Mouse (Mus musculus) heart, postnatal 4 days (tissue): ENCODE measurements around the gene Zfp366. TPM values are rescaled to one million over a fixed set of nuclear protein-coding genes. Genes with fewer than 3 reads are reported as not detected.

Experiments
- total RNA-seq, 2 experiments: library from RNA; stranded (reverse); gene quantifications; 2 replicates each; pipeline ENCODE4 v1.2.3; 2021

The Zfp366 gene
- total RNA-seq, 2 experiments from 2014 or later, result 7.2 to 10.1 TPM

Other genes starting within 250 kb of the Zfp366 start
- gene 1700024P04Rik, start 200.3 kb upstream of the Zfp366 start, total RNA-seq, result not detected
- 10 to 100 TPM; 37.9 to 40.6 TPM for gene Ptcd2, start 159.9 kb downstream of the Zfp366 start, total RNA-seq
- 10 to 100 TPM; 50.9 to 52.2 TPM for gene Mrps27, start 160.0 kb downstream of the Zfp366 start, total RNA-seq